Mouse (Mus musculus) neural tube, embryonic 13.5 days (tissue): ENCODE measurements at regions not wholly inside any gene's neighbourhood (a gene's known extent, or its start where the extent isn't known, plus 50 kb on each side); places are given as distances from the start of the nearest gene placed in this dataset.
"Not testable (repeated sequence)": the region's sequence is repeated elsewhere in the genome, so short reads cannot be mapped to it uniquely, and the experiment has no call there.

Source experiments
- ATAC-seq: fragments of 200-750 bp; cut with Nextera tagmentation; 2 replicates; pipeline ENCODE4 v1.8.0; 2017; ENCODE audit warnings: low read depth, mild to moderate bottlenecking, moderate TSS enrichment, moderate library complexity
- H3K27ac ChIP-seq: fragments of 300-500 bp; sonication (generic); replicated peaks from 2 replicates; pipeline ENCODE4 v1.5.1; 2015; ENCODE audit warnings: moderate library complexity, mild to moderate bottlenecking, inconsistent platforms
- H3K27me3 ChIP-seq: fragments of 300-500 bp; sonication (generic); 2 replicates; pipeline ENCODE4 v1.6.1; 2015; ENCODE audit warnings: mild to moderate bottlenecking, inconsistent platforms
- H3K36me3 ChIP-seq: fragments of 300-500 bp; sonication (generic); 2 replicates; pipeline ENCODE4 v1.6.1; 2015; ENCODE audit warnings: mild to moderate bottlenecking, inconsistent platforms
- H3K4me1 ChIP-seq: fragments of 300-500 bp; sonication (generic); replicated peaks from 2 replicates; pipeline ENCODE4 v1.6.1; 2015; ENCODE audit warnings: inconsistent platforms
- H3K4me2 ChIP-seq: fragments of 300-500 bp; sonication (generic); 2 replicates; pipeline ENCODE4 v1.6.1; 2015; ENCODE audit warnings: inconsistent platforms, mild to moderate bottlenecking, moderate library complexity
- H3K4me3 ChIP-seq: fragments of 300-500 bp; sonication (generic); 2 replicates; pipeline ENCODE4 v1.5.1; 2015; ENCODE audit warnings: mild to moderate bottlenecking, inconsistent platforms
- H3K9ac ChIP-seq: fragments of 300-500 bp; sonication (generic); 2 replicates; pipeline ENCODE4 v1.6.1; 2015; ENCODE audit warnings: moderate library complexity, mild to moderate bottlenecking, inconsistent platforms
- H3K9me3 ChIP-seq: fragments of 300-500 bp; sonication (generic); 2 replicates; pipeline ENCODE4 v1.6.1; 2016; ENCODE audit warnings: inconsistent platforms
- WGBS: fragments of 180-500 bp; shearing (Covaris S2); methylation state at CpG from one replicate; pipeline ENCODE4 v1.1.7; 2015; 5-methylcytosine and 5-hydroxymethylcytosine counted together

GRCm38 (mm10) chr13:96327707-96328106, 60.4 kb upstream of the Poc5 start:
- Histone ChIP-seq H3K27me3 (no peaks in the 10 kb centered on the region), H3K36me3 (no peaks in the 10 kb centered on the region), H3K4me2 (no peak overlapping the region), H3K4me3 (no peak overlapping the region), H3K9ac (no peak overlapping the region), H3K4me1 (no peaks in the 10 kb centered on the region), H3K27ac (no peak overlapping the region), H3K9me3 (no peaks in the 10 kb centered on the region)
- no peak for ATAC-seq

DNA sequence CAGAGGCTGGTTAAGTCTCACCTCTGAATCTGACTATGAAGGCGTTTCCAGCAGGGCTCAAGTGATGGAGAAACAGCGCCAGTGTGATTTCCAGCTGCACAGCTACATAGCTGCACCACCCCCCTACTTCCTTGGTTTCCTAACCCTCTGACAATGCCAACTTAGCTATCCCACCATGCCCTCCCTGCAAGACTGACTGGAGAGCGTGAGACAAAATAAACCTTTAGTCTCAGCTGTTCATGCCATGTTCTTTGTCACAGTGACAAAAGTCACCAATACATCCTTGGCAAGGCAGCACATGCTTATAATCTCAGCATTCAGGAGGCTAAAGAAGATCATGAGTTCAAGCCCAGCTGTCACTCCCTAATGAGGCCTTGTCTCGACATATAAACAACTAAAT, 63.5 kb upstream of the Poc5 start:
- no peaks in the 10 kb centered on the region for H3K9me3 ChIP-seq
- ATAC-seq, result no peak
- H3K27ac ChIP-seq, result no peak overlapping the region
- no peaks in the 10 kb centered on the region for H3K27me3 ChIP-seq
- 53% methylated on average over 4 of the region's 4 CpGs for WGBS
- H3K4me3 ChIP-seq, result no peak overlapping the region
- H3K4me2 ChIP-seq, result no peak overlapping the region
- no peaks in the 10 kb centered on the region for H3K36me3 ChIP-seq
- no peak overlapping the region for H3K9ac ChIP-seq
- H3K4me1 ChIP-seq, result no peaks in the 10 kb centered on the region

DNA sequence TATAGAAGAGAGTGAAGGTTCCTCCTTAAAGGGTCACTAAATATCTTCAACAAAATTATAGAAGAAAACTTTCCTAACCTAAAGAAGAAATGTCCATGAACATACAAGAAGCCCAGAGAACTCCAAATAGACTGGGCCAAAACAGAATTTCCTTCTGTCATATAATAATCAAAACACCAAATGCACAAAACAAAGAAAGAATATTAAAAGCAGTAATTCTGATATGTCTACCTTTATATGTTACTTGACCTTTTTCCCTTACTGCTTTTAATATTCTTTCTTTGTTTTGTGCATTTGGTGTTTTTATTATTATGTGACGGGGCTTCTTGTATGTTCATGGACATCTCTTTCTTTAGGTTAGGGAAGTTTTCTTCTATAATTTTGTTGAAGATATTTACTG, 70.9 kb upstream of the Poc5 start:
- H3K9ac ChIP-seq, ATAC-seq, H3K4me3 ChIP-seq, H3K27me3 ChIP-seq, H3K36me3 ChIP-seq, H3K4me2 ChIP-seq, H3K9me3 ChIP-seq, H3K4me1 ChIP-seq, H3K27ac ChIP-seq: not testable (repeated sequence)
- 89% methylated on average over 1 of the region's 1 CpGs for WGBS

DNA sequence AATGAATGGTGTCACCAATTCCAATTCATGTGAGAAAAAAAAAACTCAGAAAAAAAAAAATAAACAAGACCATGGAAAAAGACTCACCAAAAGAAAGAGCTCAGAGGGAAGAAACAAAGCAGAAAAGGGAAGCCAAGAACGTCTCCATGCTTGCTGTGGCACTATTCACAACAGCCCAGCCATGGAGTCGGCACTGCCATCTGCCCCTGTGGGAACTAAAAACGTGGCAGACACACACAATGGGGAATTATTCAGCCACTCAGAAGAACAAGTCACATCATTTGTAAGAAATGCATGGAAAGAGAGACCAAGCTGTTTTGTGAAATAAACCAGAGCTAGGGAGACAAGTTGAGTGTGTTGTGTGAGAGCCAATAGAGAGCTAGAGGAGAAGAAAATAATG, 74.9 kb upstream of the Poc5 start:
- no peaks in the 10 kb centered on the region for H3K36me3 ChIP-seq
- no peak overlapping the region for H3K9ac ChIP-seq
- no peak overlapping the region for H3K4me3 ChIP-seq
- no peaks in the 10 kb centered on the region for H3K9me3 ChIP-seq
- H3K27me3 ChIP-seq, result no peaks in the 10 kb centered on the region
- H3K4me2 ChIP-seq, result no peak overlapping the region
- H3K4me1 ChIP-seq, result no peaks in the 10 kb centered on the region
- no peak overlapping the region for H3K27ac ChIP-seq
- 26% methylated on average over 3 of the region's 3 CpGs for WGBS
- ATAC-seq, result no peak

- no peak for ATAC-seq
- H3K9ac ChIP-seq, result no peak overlapping the region
- no peaks in the 10 kb centered on the region for H3K27me3 ChIP-seq
- H3K4me2 ChIP-seq, result no peak overlapping the region
- H3K36me3 ChIP-seq, result no peaks in the 10 kb centered on the region
- H3K9me3 ChIP-seq, result peaks cover 4% of the 10 kb centered on the region; the same call in 1 of the 2 replicates
- no peak overlapping the region for H3K4me3 ChIP-seq
- no peaks in the 10 kb centered on the region for H3K4me1 ChIP-seq
- H3K27ac ChIP-seq, result no peak overlapping the region
- WGBS, result 93% methylated on average over 4 of the region's 4 CpGs
Observed at GRCm38 (mm10) chr13:96302495-96302894, 85.6 kb upstream of the Poc5 start.

GRCm38 (mm10) chr13:96287797-96288196, 100.3 kb upstream of the Poc5 start:
- H3K27ac ChIP-seq, result no peak overlapping the region
- no peak for ATAC-seq
- 60% methylated on average over 7 of the region's 7 CpGs for WGBS

DNA sequence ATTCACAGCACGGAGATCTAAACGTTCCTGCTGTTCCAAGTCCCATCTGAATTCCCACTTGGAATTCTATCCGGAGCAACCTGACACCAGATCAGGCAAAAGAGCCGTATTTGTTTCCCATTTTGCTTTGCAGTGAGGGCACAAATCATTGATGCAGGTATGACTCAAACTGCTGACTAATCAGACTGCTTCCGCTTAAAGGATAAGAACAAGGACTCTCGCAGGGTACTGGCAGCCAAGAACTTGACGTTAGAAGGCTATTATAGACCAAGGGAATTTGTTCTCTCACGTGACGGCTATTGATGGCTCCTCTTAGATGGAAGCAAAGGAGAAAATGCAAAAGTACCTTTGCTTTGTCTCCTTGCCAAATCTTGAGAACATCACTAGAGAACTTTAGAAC, 118.1 kb upstream of the Poc5 start:
- no peak overlapping the region for H3K9ac ChIP-seq
- 75% methylated on average over 9 of the region's 9 CpGs for WGBS

More at GRCm38 (mm10) chr13:96287797-96288196, 100.3 kb upstream of the Poc5 start:
- H3K4me1 ChIP-seq, result no peaks in the 10 kb centered on the region; the same call in 1 of the 2 replicates
- no peak overlapping the region for H3K4me3 ChIP-seq
- no peaks in the 10 kb centered on the region for H3K27me3 ChIP-seq
- no peak overlapping the region for H3K4me2 ChIP-seq
- H3K9ac ChIP-seq, result no peak overlapping the region
- H3K9me3 ChIP-seq, result no peaks in the 10 kb centered on the region
- H3K36me3 ChIP-seq, result no peaks in the 10 kb centered on the region

GRCm38 (mm10) chr13:96256001-96256400, 123.6 kb upstream of the Sv2c start:
- Histone ChIP-seq H3K4me3 (no peak overlapping the region), H3K36me3 (no peaks in the 10 kb centered on the region), H3K9me3 (no peaks in the 10 kb centered on the region), H3K9ac (no peak overlapping the region), H3K27me3 (no peaks in the 10 kb centered on the region), H3K4me1 (no peaks in the 10 kb centered on the region), H3K4me2 (no peak overlapping the region), H3K27ac (no peak overlapping the region)
- ATAC-seq, result no peak
- 73% methylated on average over 2 of the region's 2 CpGs for WGBS

More for the DNA sequence above, 118.1 kb upstream of the Poc5 start:
- no peak overlapping the region for H3K27ac ChIP-seq
- H3K4me1 ChIP-seq, result no peaks in the 10 kb centered on the region
- H3K36me3 ChIP-seq, result no peaks in the 10 kb centered on the region
- no peak overlapping the region for H3K4me3 ChIP-seq
- H3K4me2 ChIP-seq, result no peak overlapping the region
- no peaks in the 10 kb centered on the region for H3K9me3 ChIP-seq
- no peak for ATAC-seq
- H3K27me3 ChIP-seq, result no peaks in the 10 kb centered on the region

GRCm38 (mm10) chr13:96254391-96254790, 122.0 kb upstream of the Sv2c start:
- H3K27ac ChIP-seq, result no peak overlapping the region
- no peak overlapping the region for H3K9ac ChIP-seq
- no peaks in the 10 kb centered on the region for H3K9me3 ChIP-seq
- H3K4me2 ChIP-seq, result no peak overlapping the region
- no peaks in the 10 kb centered on the region for H3K4me1 ChIP-seq
- 81% methylated on average over 4 of the region's 4 CpGs for WGBS
- no peak for ATAC-seq
- H3K27me3 ChIP-seq, result no peaks in the 10 kb centered on the region
- H3K36me3 ChIP-seq, result no peaks in the 10 kb centered on the region
- no peak overlapping the region for H3K4me3 ChIP-seq

GRCm38 (mm10) chr13:96220763-96221162, 88.4 kb upstream of the Sv2c start:
- Histone ChIP-seq H3K9ac (no peak overlapping the region), H3K27ac (no peak overlapping the region), H3K4me3 (no peak overlapping the region), H3K9me3 (no peaks in the 10 kb centered on the region), H3K4me1 (no peaks in the 10 kb centered on the region), H3K36me3 (no peaks in the 10 kb centered on the region), H3K27me3 (no peaks in the 10 kb centered on the region), H3K4me2 (no peak overlapping the region)
- no peak for ATAC-seq
- 80% methylated on average over 1 of the region's 1 CpGs for WGBS

- Histone ChIP-seq H3K4me3 (no peak overlapping the region), H3K9me3 (no peaks in the 10 kb centered on the region), H3K27ac (no peak overlapping the region), H3K4me2 (no peak overlapping the region), H3K9ac (no peak overlapping the region), H3K4me1 (no peaks in the 10 kb centered on the region), H3K36me3 (no peaks in the 10 kb centered on the region), H3K27me3 (no peaks in the 10 kb centered on the region)
- WGBS, result 88% methylated on average over 4 of the region's 4 CpGs
- ATAC-seq, result no peak
Observed at GRCm38 (mm10) chr13:96215496-96215895, 83.1 kb upstream of the Sv2c start.

DNA sequence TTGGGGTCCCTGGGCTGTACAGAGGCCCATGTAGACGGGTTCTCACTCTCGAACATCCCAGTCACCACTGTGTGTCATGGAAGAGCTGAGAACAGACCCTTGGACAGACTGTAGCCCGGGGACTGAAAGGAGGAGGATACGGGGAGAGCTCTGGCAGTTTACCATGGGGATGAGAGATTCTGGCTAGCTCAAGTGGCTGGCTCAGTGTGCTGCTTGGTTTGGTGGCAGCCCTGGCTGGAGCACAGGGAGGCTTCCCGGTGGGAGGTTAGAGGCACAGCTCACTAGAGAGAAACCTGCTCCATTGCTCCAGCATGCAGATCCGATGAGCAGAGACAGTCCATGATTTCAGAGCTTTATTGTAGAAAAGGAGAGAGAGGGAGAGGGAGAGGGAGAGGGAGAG, 82.7 kb upstream of the Sv2c start:
- Histone ChIP-seq H3K4me1 (no peaks in the 10 kb centered on the region), H3K36me3 (no peaks in the 10 kb centered on the region), H3K9me3 (no peaks in the 10 kb centered on the region), H3K4me3 (no peak overlapping the region), H3K4me2 (no peak overlapping the region), H3K27ac (no peak overlapping the region), H3K9ac (no peak overlapping the region), H3K27me3 (no peaks in the 10 kb centered on the region)
- no peak for ATAC-seq
- 75% methylated on average over 6 of the region's 6 CpGs for WGBS

DNA sequence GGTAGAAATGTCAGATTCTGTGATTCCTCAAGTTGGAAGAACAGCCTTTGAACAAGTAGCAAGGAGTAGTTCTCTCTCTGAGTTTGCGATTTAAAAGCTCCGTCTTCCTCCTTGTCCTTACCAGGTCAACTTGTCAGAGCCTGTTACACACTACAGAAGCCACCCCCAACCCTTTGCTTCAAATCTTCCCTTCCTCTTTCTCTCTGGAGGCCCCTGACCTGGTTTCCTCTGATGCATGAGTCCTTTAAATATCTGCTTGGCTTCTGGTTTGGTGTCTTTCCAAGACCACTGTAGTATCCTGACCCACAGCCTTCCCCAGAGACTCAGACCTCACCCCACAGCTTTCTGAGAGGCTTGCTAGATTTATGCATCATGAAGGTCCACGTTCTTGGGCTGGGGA, 73.7 kb upstream of the Sv2c start:
- Histone ChIP-seq H3K27me3 (no peaks in the 10 kb centered on the region), H3K36me3 (no peaks in the 10 kb centered on the region), H3K9me3 (no peaks in the 10 kb centered on the region), H3K27ac (no peak overlapping the region), H3K4me3 (no peak overlapping the region), H3K9ac (no peak overlapping the region), H3K4me2 (no peak overlapping the region), H3K4me1 (no peaks in the 10 kb centered on the region)
- ATAC-seq, result no peak
- WGBS, result 89% methylated on average over 3 of the region's 3 CpGs
